Mouse (Mus musculus) cortical plate, adult 2 months (tissue): ENCODE results near the gene Ddo.

Experiments used
- CTCF ChIP-seq: fragments of 200-500 bp; IDR thresholded peaks from 2 replicates; pipeline ENCODE4 v1.5.1; 2011; ENCODE audit warnings: mild to moderate bottlenecking, control low read depth, low read length; ENCODE audit not compliant: insufficient read depth; ENCODE audit errors: extremely low read depth
- POLR2A ChIP-seq: fragments of 200-500 bp; IDR thresholded peaks from 2 replicates; pipeline ENCODE4 v1.6.1; 2011; ENCODE audit warnings: mild to moderate bottlenecking, low read length, control low read depth; ENCODE audit not compliant: insufficient read depth; ENCODE audit errors: extremely low read depth

- TF ChIP-seq POLR2A (no peak), CTCF (no peak)
These were observed 57.2 kb downstream of the Ddo start for GRCm38 (mm10) chr10:40686976-40687375.
